20 mouse cellular contexts compared by ENCODE assay signal in the genomic region with DNA sequence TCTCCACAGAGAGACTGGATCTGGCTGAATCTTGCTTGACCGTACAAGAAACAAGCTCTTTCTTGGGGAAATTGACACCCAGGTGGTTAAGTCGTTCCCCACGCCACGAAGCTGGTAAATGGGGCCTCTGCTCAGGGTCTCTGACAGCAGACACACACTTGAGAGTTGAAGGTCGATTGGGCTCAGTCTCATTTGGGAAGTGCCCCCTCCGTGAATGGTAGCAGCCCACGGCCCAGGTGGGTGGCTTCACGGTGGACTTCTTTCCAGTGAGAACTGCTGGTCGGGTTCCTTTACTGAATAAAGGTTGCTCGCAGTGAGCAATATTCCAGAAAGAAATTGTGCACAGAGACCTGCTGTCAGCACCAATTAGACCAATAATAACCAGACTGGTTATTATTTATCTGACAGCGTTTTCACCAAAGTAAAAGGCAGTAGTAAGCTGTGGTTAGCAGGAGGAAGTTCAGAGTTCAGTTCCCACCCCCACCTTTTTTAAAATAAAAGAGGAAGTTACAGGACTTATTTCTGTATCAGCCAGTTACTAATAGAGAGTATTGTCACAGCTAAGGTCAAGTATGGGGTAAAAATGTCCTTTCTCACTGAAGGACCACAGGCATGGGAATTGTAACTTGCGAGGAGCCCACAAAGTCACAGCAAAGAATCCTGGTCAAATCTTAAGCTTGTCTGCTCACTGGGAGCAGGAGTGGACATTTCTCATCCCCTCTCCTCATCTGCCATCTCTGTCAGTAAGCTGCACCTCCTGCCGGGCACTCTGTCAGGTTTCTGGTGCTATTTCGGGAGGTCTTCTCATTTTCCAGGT. TPM values are rescaled to one million over a fixed set of nuclear protein-coding genes. Genes with fewer than 3 reads are reported as not detected.
DNase-seq lines count a peak whose midpoint lies in the region; ATAC-seq lines count a peak whose summit lies in the region.
"Had no signal": no experiment of that assay in that cellular context is flagged by ENCODE, and none has a peak within 500 bp of the region (broad histone marks: within the 10 kb centered on the region; RNA-seq: fewer than 3 reads in every experiment).

No protein-coding gene starts in this region.

- H3K36me3 ChIP-seq in kidney, embryonic 16.5 days (ENCODE audit: insufficient read depth, low read length): no peaks in the 10 kb centered on the region
- H3K36me3 ChIP-seq: embryonic facial prominence, embryonic 12.5 days; kidney, embryonic 15.5 days; neural tube, embryonic 13.5 days had no signal

- no peaks in the 10 kb centered on the region for H3K9me3 ChIP-seq in kidney, embryonic 16.5 days (ENCODE audit: low read length)
- H3K9me3 ChIP-seq: embryonic facial prominence, embryonic 12.5 days; kidney, embryonic 15.5 days; neural tube, embryonic 13.5 days had no signal

- H3K4me1 ChIP-seq in kidney, embryonic 16.5 days (ENCODE audit: insufficient read depth, low read length): 0 out of 2 replicates have a peak, but pooled peaks cover 5% of the 10 kb centered on the region
- H3K4me1 ChIP-seq: embryonic facial prominence, embryonic 12.5 days had no signal

- WGBS in kidney, embryonic 16.5 days: 44% methylated on average over 14 of the region's 14 CpGs

- H3K27me3 ChIP-seq in kidney, embryonic 16.5 days (ENCODE audit: insufficient read depth, low read length): no peaks in the 10 kb centered on the region
- H3K27me3 ChIP-seq: embryonic facial prominence, embryonic 12.5 days; kidney, embryonic 15.5 days; neural tube, embryonic 13.5 days had no signal

- no peak overlapping the region for H3K4me3 ChIP-seq in kidney, embryonic 16.5 days (ENCODE audit: low read length)
- H3K4me3 ChIP-seq: embryonic facial prominence, embryonic 12.5 days; kidney, embryonic 15.5 days; neural tube, embryonic 13.5 days had no signal

- peak; percentile 88 for DNase-seq in A20 (ENCODE audit: low read depth, low spot score)
- peak; percentile 32 for DNase-seq in CD4-positive, CD25-positive, alpha-beta regulatory T cell, adult 2 months (ENCODE audit: low read depth, low spot score)
- peak; percentile 28 for DNase-seq in naive thymus-derived CD4-positive, alpha-beta T cell, adult 2 months (ENCODE audit: low read depth)
- no peak for DNase-seq in cerebellum, postnatal 25 days
- DNase-seq in adrenal gland, postnatal 25 days: no peak
- no peak for DNase-seq in heart, adult 9 months (ENCODE audit: low spot score in 2 of 2)
- DNase-seq: cerebellum, postnatal 10 days; gastrocnemius, postnatal 25 days; heart, postnatal 4 days; layer of hippocampus, adult 9-11 months; lung, postnatal 4 days; thymus, postnatal 36 days had no signal

- H3K4me2 ChIP-seq in kidney, embryonic 16.5 days (replicated peaks; ENCODE audit: low read depth, low read length): no peak overlapping the region
- H3K4me2 ChIP-seq: embryonic facial prominence, embryonic 12.5 days; heart, embryonic 11.5 days; kidney, embryonic 15.5 days; neural tube, embryonic 13.5 days had no signal

- ATAC-seq in hematopoietic stem cell, adult 5-6 weeks (replicated peaks in 1 of 2; ENCODE audit: insufficient read depth in 1 of 2, low FRiP score in 2 of 2, low TSS enrichment in 1 of 2, low read depth in 1 of 2, poor library complexity in 2 of 2, severe bottlenecking in 2 of 2): peak; percentile 88 to 91
- no peak for ATAC-seq in kidney, embryonic 16.5 days (ENCODE audit: low FRiP score, low TSS enrichment)
- ATAC-seq: midbrain, embryonic 16.5 days had no signal

- no peak overlapping the region for H3K27ac ChIP-seq in kidney, embryonic 16.5 days (ENCODE audit: low read length)
- H3K27ac ChIP-seq: embryonic facial prominence, embryonic 12.5 days; kidney, embryonic 15.5 days; liver, embryonic 14.5 days; neural tube, embryonic 13.5 days had no signal

- no peak overlapping the region for H3K9ac ChIP-seq in kidney, embryonic 16.5 days (replicated peaks; ENCODE audit: low read length)
- H3K9ac ChIP-seq: embryonic facial prominence, embryonic 12.5 days; kidney, embryonic 15.5 days; liver, embryonic 14.5 days; neural tube, embryonic 13.5 days had no signal

RNA-seq across cellular contexts. Expression of gene Prkcb, which starts 21.6 kb away (rescaled TPM):
- 11.8 and 15.6 TPM in 2 replicates for total RNA-seq in hematopoietic stem cell, adult 5-6 weeks (2017)
- total RNA-seq in adrenal gland, postnatal 25 days (2021): 6.1 and 10.7 TPM in 2 replicates
- 3.5 and 4.8 TPM in 2 replicates for polyA plus RNA-seq in kidney, embryonic 16.5 days (2015; fragmentation: Nextera tagmentation; extraction: Ambion mirVana)

Comparison
In these comparisons a context has a peak if more than half of its experiments do, and no peak if none do; other contexts are left out.
1. DNase-seq: peak in A20 (single experiment), CD4-positive, CD25-positive, alpha-beta regulatory T cell, adult 2 months (single experiment) and naive thymus-derived CD4-positive, alpha-beta T cell, adult 2 months (single experiment); none in cerebellum, postnatal 25 days (0 of 2), adrenal gland, postnatal 25 days (single experiment) and heart, adult 9 months (0 of 2).